Mouse (Mus musculus): ENCODE measurements around the gene Gm6351. TPM values are rescaled to one million over a fixed set of nuclear protein-coding genes. Genes with fewer than 3 reads are reported as not detected.
"Not testable (repeated sequence)": the region's sequence is repeated elsewhere in the genome, so short reads cannot be mapped to it uniquely, and the experiment has no call there.

The Gm6351 gene
- not detected for total RNA-seq (2021)

DNA sequence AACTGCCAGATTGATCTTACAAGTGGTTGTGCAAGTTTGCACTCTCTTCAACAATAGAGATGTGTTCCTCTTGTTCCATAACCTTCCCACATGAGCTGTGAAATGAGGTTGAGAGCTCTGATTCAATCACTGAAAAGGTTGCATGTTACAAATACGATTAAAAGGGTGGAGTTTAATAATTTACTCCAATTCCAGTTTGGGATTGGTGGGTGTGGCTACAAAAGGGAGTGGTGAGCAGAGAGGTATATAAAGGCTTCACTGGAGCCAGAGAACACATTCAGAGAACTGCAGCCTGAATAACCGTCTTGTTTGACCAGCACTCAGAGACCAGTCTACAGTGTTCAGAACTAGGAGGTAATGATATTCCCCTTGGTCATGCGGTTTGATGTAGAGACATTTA lies at the start of gene Gm6351:
TSS of gene Gm6351 (plus strand) at position 301 of the 400 bp plus-strand sequence.
- intact Hi-C loops (cut with DNase I); DNase-seq (ENCODE audit: low spot score in 2 of 2): not testable (repeated sequence)

DNA sequence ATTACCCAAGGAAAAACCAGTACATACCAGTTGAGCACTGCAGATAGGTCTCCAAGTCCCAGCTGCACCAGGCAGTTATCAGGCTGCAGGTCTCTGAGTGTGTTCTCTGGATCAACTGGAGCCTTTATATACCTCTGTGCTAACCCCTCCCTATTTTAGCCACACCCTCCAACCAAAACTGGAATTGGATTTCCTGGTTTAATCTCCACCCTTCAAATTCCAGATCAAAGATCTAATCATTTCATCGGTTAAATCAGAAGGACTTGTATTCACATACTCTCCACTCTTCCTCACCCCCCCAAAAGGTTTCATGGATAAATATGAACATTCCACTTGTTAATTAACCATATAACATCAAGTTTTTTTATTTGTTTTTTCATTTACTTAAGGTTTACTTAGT lies 5.7 kb upstream of the Gm6351 start, which contains the start of gene BC061212:
TSS of gene BC061212 (minus strand) at position 101 of the 400 bp plus-strand sequence.
- intact Hi-C loops (cut with DNase I); DNase-seq (ENCODE audit: low spot score in 2 of 2): not testable (repeated sequence)

Other genes starting within 250 kb of the Gm6351 start
- gene Gm7792, start 232.6 kb upstream of the Gm6351 start, total RNA-seq (2021), result not detected
- gene Gm16429, start 147.3 kb upstream of the Gm6351 start, total RNA-seq (2021), result not detected
- gene BC061212, start 5.8 kb upstream of the Gm6351 start, total RNA-seq (2021), result not detected
- not detected for gene Gm3106, start 141.6 kb downstream of the Gm6351 start, total RNA-seq (2021)
- gene A430089I19Rik, start 230.4 kb downstream of the Gm6351 start, total RNA-seq (2021), result not detected
- gene Gm6502, start 238.1 kb downstream of the Gm6351 start, total RNA-seq (2021), result not detected

Measured in left cerebral cortex, postnatal 25 days (tissue).